Mouse (Mus musculus): Measurements from ENCODE around the gene Nt5c2. TPM values are rescaled to one million over a fixed set of nuclear protein-coding genes. Genes with fewer than 3 reads are reported as not detected.

Nt5c2 gene
- polyA plus RNA-seq, 1 experiment from 2014 or later = 107 TPM

DNA sequence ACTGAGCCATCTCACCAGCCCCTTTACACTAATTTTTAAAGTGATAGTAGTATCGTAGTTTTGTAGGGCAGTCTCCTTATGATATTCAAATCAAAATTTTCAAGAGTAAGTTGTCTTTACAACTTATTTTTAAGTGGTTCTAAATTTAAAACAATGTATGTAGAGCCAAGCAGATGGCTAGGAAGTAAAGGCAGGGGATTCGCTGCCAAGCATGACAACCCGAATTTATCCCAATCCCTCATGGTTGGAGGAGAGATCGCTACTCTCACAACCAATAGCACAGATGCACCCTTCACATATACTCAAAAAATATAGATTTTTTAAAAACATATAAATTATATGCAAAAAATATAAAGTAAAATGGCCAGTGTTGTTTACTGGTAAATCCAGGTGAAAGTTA, 59.3 kb downstream of the Nt5c2 start:
- 96% methylated on average over 4 of the region's 4 CpGs for WGBS

GRCm38 (mm10) chr19:46953536-46953935, 61.4 kb downstream of the Nt5c2 start:
- Histone ChIP-seq H3K27me3 (replicated peaks; ENCODE audit: control insufficient read depth, insufficient read depth, low read length) (no peaks in the 10 kb centered on the region), H3K4me3 (ENCODE audit: low read depth, low read length) (no peak overlapping the region), H3K4me1 (replicated peaks; ENCODE audit: control insufficient read depth, insufficient read depth, low read length) (peaks cover 20% of the 10 kb centered on the region), H3K9ac (ENCODE audit: low read depth, low read length) (no peak overlapping the region), H3K27ac (ENCODE audit: low read depth, low read length) (no peak overlapping the region), H3K4me2 (no peak overlapping the region), H3K36me3 (ENCODE audit: control insufficient read depth, insufficient read depth, low read length) (peaks cover 8% of the 10 kb centered on the region), H3K9me3 (ENCODE audit: control insufficient read depth, low read length) (no peaks in the 10 kb centered on the region)
- DNase-seq (ENCODE audit: low spot score) = no peak
- WGBS = 87% methylated on average over 3 of the region's 3 CpGs
- ATAC-seq (replicated peaks; ENCODE audit: low FRiP score) = no peak

More for the DNA sequence above, 59.3 kb downstream of the Nt5c2 start:
- H3K9me3 ChIP-seq (ENCODE audit: control insufficient read depth, low read length) = no peaks in the 10 kb centered on the region
- no peak for ATAC-seq (replicated peaks; ENCODE audit: low FRiP score)
- no peak overlapping the region for H3K9ac ChIP-seq (ENCODE audit: low read depth, low read length)
- no peak overlapping the region for H3K4me3 ChIP-seq (ENCODE audit: low read depth, low read length)
- peaks cover 2% of the 10 kb centered on the region; the same call in 1 of the 2 replicates for H3K36me3 ChIP-seq (ENCODE audit: control insufficient read depth, insufficient read depth, low read length)
- H3K4me1 ChIP-seq (replicated peaks; ENCODE audit: control insufficient read depth, insufficient read depth, low read length) = peaks cover 38% of the 10 kb centered on the region
- no peak for DNase-seq (ENCODE audit: low spot score)
- H3K27ac ChIP-seq (ENCODE audit: low read depth, low read length) = no peak overlapping the region
- H3K27me3 ChIP-seq (replicated peaks; ENCODE audit: control insufficient read depth, insufficient read depth, low read length) = no peaks in the 10 kb centered on the region
- H3K4me2 ChIP-seq = no peak overlapping the region

- ATAC-seq (replicated peaks; ENCODE audit: low FRiP score) = no peak
- Histone ChIP-seq H3K27ac (ENCODE audit: low read depth, low read length) (no peak overlapping the region), H3K9ac (ENCODE audit: low read depth, low read length) (no peak overlapping the region), H3K36me3 (ENCODE audit: control insufficient read depth, insufficient read depth, low read length) (peaks cover 10% of the 10 kb centered on the region), H3K9me3 (ENCODE audit: control insufficient read depth, low read length) (no peaks in the 10 kb centered on the region), H3K27me3 (replicated peaks; ENCODE audit: control insufficient read depth, insufficient read depth, low read length) (no peaks in the 10 kb centered on the region), H3K4me3 (ENCODE audit: low read depth, low read length) (no peak overlapping the region), H3K4me2 (no peak overlapping the region), H3K4me1 (replicated peaks; ENCODE audit: control insufficient read depth, insufficient read depth, low read length) (peaks cover 20% of the 10 kb centered on the region)
- no peak for DNase-seq (ENCODE audit: low spot score)
- WGBS = 87% methylated on average over 5 of the region's 5 CpGs
Measured at GRCm38 (mm10) chr19:46952986-46953385, 62.0 kb downstream of the Nt5c2 start.

DNA sequence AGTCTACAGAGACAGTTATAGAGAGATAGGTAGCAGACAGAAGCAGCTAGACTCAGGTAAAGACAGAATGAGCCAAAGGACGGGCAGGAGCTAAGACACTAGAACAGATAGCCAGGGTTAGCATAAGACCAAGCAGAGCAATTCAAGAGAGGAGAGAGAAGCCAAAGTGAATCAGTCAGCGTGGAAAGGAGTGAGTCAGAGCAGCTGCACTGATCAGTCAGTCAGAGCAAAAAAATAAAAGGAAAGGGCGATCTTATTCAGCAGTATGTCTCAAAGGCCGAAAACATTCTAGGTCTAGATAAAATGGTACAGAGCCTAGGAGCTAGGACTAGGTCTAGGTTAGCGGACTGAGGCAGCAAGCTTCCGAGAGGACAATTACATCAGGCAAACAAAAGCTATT, 70.6 kb downstream of the Nt5c2 start:
- ATAC-seq (replicated peaks; ENCODE audit: low FRiP score) = no peak
- Histone ChIP-seq H3K9me3 (ENCODE audit: control insufficient read depth, low read length) (no peaks in the 10 kb centered on the region), H3K27me3 (replicated peaks; ENCODE audit: control insufficient read depth, insufficient read depth, low read length) (no peaks in the 10 kb centered on the region), H3K4me1 (replicated peaks; ENCODE audit: control insufficient read depth, insufficient read depth, low read length) (no peaks in the 10 kb centered on the region), H3K9ac (ENCODE audit: low read depth, low read length) (no peak overlapping the region), H3K27ac (ENCODE audit: low read depth, low read length) (no peak overlapping the region), H3K4me2 (no peak overlapping the region), H3K36me3 (ENCODE audit: control insufficient read depth, insufficient read depth, low read length) (peaks cover 10% of the 10 kb centered on the region), H3K4me3 (ENCODE audit: low read depth, low read length) (no peak overlapping the region)
- no peak for DNase-seq (ENCODE audit: low spot score)
- WGBS = 89% methylated on average over 6 of the region's 6 CpGs

DNA sequence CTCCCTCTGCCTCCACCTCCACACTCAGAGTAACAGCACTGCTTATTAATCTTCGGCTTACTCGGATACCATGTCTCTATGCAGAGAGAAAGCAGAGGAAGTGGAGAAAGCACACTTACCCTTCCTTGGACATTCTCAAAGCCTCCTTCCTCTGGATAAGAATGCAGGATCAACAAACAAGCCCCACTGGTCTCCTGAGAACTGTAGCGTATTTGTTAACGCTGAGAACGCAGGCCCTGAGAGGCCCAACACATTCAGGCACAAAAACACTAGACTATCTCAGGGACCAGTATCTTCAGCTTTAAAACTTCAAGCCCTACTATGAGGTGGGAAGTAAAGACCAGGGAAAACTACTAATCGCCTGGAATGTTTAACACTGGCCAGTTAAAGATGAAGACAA, 77.8 kb downstream of the Nt5c2 start:
- Histone ChIP-seq H3K9me3 (ENCODE audit: control insufficient read depth, low read length) (no peaks in the 10 kb centered on the region), H3K4me1 (replicated peaks; ENCODE audit: control insufficient read depth, insufficient read depth, low read length) (peaks cover 8% of the 10 kb centered on the region; the same call in 1 of the 2 replicates), H3K4me3 (ENCODE audit: low read depth, low read length) (no peak overlapping the region), H3K36me3 (ENCODE audit: control insufficient read depth, insufficient read depth, low read length) (no peaks in the 10 kb centered on the region; the same call in 1 of the 2 replicates), H3K27ac (ENCODE audit: low read depth, low read length) (peak overlapping the region; percentile 53), H3K9ac (ENCODE audit: low read depth, low read length) (no peak overlapping the region), H3K4me2 (no peak overlapping the region), H3K27me3 (replicated peaks; ENCODE audit: control insufficient read depth, insufficient read depth, low read length) (no peaks in the 10 kb centered on the region)
- WGBS = 66% methylated on average over 6 of the region's 6 CpGs
- DNase-seq (ENCODE audit: low spot score) = no peak
- no peak for ATAC-seq (replicated peaks; ENCODE audit: low FRiP score)

DNA sequence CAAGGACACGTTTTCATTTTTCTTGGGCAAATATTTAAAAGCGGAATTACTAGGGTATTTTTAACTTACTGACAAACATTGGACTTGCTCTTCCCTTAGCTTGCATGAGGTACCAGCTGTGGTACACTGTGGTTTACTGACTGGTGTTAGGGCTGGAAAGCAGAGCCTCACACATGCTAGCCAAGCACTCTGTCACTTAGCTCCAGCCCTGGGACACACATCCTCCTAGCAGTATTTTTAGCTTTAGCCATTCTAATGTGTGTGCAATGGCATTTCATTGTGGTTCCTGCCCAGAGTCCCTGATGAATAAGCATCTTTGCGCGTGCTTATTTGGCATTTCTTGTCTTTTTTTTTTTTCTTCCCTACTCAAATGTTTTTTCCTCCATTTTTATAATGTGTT, 80.9 kb downstream of the Nt5c2 start:
- ATAC-seq (replicated peaks; ENCODE audit: low FRiP score) (no peak), DNase-seq (ENCODE audit: low spot score) (no peak)
- Histone ChIP-seq H3K9ac (ENCODE audit: low read depth, low read length) (no peak overlapping the region), H3K27me3 (replicated peaks; ENCODE audit: control insufficient read depth, insufficient read depth, low read length) (no peaks in the 10 kb centered on the region), H3K9me3 (ENCODE audit: control insufficient read depth, low read length) (no peaks in the 10 kb centered on the region), H3K36me3 (ENCODE audit: control insufficient read depth, insufficient read depth, low read length) (no peaks in the 10 kb centered on the region), H3K4me1 (replicated peaks; ENCODE audit: control insufficient read depth, insufficient read depth, low read length) (peaks cover 8% of the 10 kb centered on the region; the same call in 1 of the 2 replicates), H3K4me2 (no peak overlapping the region), H3K27ac (ENCODE audit: low read depth, low read length) (no peak overlapping the region), H3K4me3 (ENCODE audit: low read depth, low read length) (no peak overlapping the region)
- 75% methylated on average over 4 of the region's 4 CpGs for WGBS

DNA sequence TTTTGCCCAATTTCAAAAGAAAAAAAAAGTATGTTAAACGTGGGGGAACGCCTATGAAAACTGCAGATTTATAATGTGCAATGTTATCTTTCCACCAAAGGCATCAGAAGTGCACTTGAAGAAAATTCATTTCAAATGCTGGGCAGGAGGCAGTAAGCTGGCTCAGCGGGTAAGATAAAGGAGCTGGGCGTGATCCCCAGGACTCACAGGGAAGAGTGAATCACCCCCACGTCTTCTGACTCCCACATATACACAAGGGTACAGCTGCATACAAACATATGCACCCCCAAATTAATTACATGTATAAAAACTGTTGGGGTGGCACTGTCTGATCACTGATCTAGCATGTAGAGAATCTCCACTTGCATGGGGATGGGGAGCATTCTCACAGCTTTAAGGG, 82.3 kb downstream of the Nt5c2 start:
- H3K4me1 ChIP-seq (replicated peaks; ENCODE audit: control insufficient read depth, insufficient read depth, low read length) = peaks cover 8% of the 10 kb centered on the region
- DNase-seq (ENCODE audit: low spot score) (no peak), ATAC-seq (replicated peaks; ENCODE audit: low FRiP score) (no peak)
- 62% methylated on average over 5 of the region's 5 CpGs for WGBS
- no peaks in the 10 kb centered on the region for H3K36me3 ChIP-seq (ENCODE audit: control insufficient read depth, insufficient read depth, low read length)
- H3K27me3 ChIP-seq (replicated peaks; ENCODE audit: control insufficient read depth, insufficient read depth, low read length) = no peaks in the 10 kb centered on the region
- H3K4me2 ChIP-seq = no peak overlapping the region
- H3K27ac ChIP-seq (ENCODE audit: low read depth, low read length) = no peak overlapping the region
- no peaks in the 10 kb centered on the region for H3K9me3 ChIP-seq (ENCODE audit: control insufficient read depth, low read length)
- no peak overlapping the region for H3K4me3 ChIP-seq (ENCODE audit: low read depth, low read length)
- H3K9ac ChIP-seq (ENCODE audit: low read depth, low read length) = no peak overlapping the region

GRCm38 (mm10) chr19:46930026-46930425, 84.9 kb downstream of the Nt5c2 start:
- Histone ChIP-seq H3K9me3 (ENCODE audit: control insufficient read depth, low read length) (no peaks in the 10 kb centered on the region), H3K4me3 (ENCODE audit: low read depth, low read length) (no peak overlapping the region), H3K27ac (ENCODE audit: low read depth, low read length) (no peak overlapping the region), H3K4me1 (replicated peaks; ENCODE audit: control insufficient read depth, insufficient read depth, low read length) (peaks cover 18% of the 10 kb centered on the region), H3K9ac (ENCODE audit: low read depth, low read length) (no peak overlapping the region), H3K4me2 (no peak overlapping the region), H3K27me3 (replicated peaks; ENCODE audit: control insufficient read depth, insufficient read depth, low read length) (no peaks in the 10 kb centered on the region), H3K36me3 (ENCODE audit: control insufficient read depth, insufficient read depth, low read length) (no peaks in the 10 kb centered on the region)
- no peak for ATAC-seq (replicated peaks; ENCODE audit: low FRiP score)
- 77% methylated on average over 5 of the region's 5 CpGs for WGBS
- no peak for DNase-seq (ENCODE audit: low spot score)

DNA sequence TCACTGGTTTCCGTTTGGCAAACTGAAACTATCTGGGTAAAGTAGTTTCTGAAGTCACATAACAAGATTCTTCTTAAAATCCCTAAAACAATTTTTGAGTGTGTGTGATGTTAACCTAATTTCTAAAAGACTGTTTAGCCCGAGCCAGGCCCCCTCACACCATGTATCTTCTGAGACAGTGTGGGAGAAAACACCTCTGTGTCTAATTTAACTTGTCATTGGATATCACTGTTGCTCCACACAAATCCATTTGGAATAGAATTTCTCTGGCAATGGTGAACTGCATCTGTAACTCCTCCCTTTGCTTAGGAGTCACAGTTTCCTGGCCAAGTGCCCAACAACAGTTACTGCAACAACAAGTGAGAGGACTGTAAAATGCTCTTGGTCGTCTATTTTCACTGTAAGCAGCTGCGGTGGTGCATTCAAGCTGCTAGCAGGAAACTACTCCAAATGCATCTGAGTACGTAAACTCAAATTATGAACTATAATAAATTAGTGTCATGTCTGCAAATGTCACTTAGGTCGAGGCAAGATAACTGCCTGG, 85.8 kb downstream of the Nt5c2 start:
- DNase-seq (ENCODE audit: low spot score) (no peak), ATAC-seq (replicated peaks; ENCODE audit: low FRiP score) (no peak)
- no peak overlapping the region; the same call in 1 of the 2 replicates for H3K27ac ChIP-seq (ENCODE audit: low read depth, low read length)
- H3K27me3 ChIP-seq (replicated peaks; ENCODE audit: control insufficient read depth, insufficient read depth, low read length) = no peaks in the 10 kb centered on the region
- WGBS = 66% methylated on average over 6 of the region's 6 CpGs
- no peak overlapping the region for H3K4me3 ChIP-seq (ENCODE audit: low read depth, low read length)
- H3K9me3 ChIP-seq (ENCODE audit: control insufficient read depth, low read length) = no peaks in the 10 kb centered on the region
- no peak overlapping the region for H3K9ac ChIP-seq (ENCODE audit: low read depth, low read length)
- H3K4me2 ChIP-seq = no peak overlapping the region
- H3K4me1 ChIP-seq (replicated peaks; ENCODE audit: control insufficient read depth, insufficient read depth, low read length) = peaks cover 18% of the 10 kb centered on the region
- no peaks in the 10 kb centered on the region for H3K36me3 ChIP-seq (ENCODE audit: control insufficient read depth, insufficient read depth, low read length)

All from liver, embryonic 11.5 days (tissue).